Mouse (Mus musculus) CD4-positive naive resting alpha-beta T cell, adult 57 days (primary cell): ENCODE data around the gene Gm3147. TPM values are rescaled to one million over a fixed set of nuclear protein-coding genes. Genes with fewer than 3 reads are reported as not detected.

Source experiments
- total RNA-seq: library from RNA; stranded (reverse); gene quantifications from one replicate; pipeline ENCODE4 v1.2.4, GENCODE M21; 2023

Gene Gm3147
- total RNA-seq: not detected

DNA sequence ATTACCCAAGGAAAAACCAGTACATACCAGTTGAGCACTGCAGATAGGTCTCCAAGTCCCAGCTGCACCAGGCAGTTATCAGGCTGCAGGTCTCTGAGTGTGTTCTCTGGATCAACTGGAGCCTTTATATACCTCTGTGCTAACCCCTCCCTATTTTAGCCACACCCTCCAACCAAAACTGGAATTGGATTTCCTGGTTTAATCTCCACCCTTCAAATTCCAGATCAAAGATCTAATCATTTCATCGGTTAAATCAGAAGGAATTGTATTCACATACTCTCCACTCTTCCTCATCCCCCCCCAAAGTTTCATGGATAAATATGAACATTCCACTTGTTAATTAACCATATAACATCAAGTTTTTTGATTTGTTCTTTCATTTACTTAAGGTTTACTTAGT is at the start of gene Gm3147:
Gm3147 (minus strand) TSS at position 101 of the 400 bp plus-strand sequence.

GRCm38 (mm10) chr5:94648082-94648481 is 31.9 kb upstream of the Gm3147 start, which contains the start of gene Gm6205:
Gm6205 (plus strand) TSS chr5:94648382.

DNA sequence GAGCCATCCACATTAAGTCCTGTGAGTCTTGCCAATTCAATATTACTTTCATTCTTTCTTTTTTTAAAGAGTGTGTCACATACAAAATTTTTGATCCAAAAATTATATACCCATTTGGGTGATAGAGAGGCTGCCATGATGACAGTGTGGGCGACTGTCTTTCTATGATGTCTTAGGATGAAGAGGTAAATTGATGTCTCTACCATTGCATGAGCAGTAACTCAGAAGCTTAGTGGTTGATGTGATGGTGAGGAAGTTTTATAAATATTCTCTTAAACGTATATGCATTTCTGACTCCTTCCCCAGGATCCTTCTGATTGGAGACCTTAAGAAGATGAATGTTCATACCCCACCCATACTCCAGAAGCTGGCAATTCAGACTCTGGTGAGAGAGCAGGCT is 7.5 kb upstream of the Gm3147 start, which contains the start of gene Gm6509:
Gm6509 (plus strand) TSS at position 301 of the 400 bp plus-strand sequence.

Other genes starting within 250 kb of the Gm3147 start
- gene Gm7682, start 170.6 kb downstream of the Gm3147 start, total RNA-seq: not detected
- gene Gm3139, start 90.1 kb downstream of the Gm3147 start, total RNA-seq: not detected
- gene Gm6509, start 7.6 kb upstream of the Gm3147 start, total RNA-seq: not detected
- not detected for gene Gm6205, start 32.0 kb upstream of the Gm3147 start, total RNA-seq
- gene Gm3183, start 249.1 kb upstream of the Gm3147 start, total RNA-seq: not detected